Mouse (Mus musculus) left cerebral cortex, adult 8-10 months (tissue): ENCODE measurements at regions not wholly inside any gene's neighbourhood (a gene's known extent, or its start where the extent isn't known, plus 50 kb on each side); places are given as distances from the start of the nearest gene placed in this dataset.

Experiments used
- DNase-seq, 2 experiments: peaks; one replicate each; pipeline ENCODE4 v3.0.0; 2022; ENCODE audit warnings: low spot score in 2 of 2

DNA sequence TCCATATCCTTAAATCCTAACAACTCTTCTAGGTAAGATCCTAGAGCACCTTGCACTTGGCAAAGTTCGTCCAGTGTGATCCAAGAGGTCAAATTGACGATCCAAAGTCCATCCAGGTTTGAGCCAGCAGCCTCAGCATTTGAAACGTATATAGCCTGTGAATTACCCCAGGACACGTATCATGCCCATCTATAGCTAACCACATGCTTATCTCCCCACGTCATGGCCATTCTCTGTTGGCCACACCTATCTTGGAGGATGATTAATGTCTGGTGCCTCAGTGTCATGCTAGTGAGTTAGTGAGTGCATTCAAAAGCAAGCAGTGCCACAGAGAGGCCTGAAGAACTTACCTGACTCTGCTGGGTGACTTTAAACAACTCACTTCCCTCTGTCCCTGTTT, 1521.9 kb upstream of the Gm6569 start:
- DNase-seq: no peak

DNA sequence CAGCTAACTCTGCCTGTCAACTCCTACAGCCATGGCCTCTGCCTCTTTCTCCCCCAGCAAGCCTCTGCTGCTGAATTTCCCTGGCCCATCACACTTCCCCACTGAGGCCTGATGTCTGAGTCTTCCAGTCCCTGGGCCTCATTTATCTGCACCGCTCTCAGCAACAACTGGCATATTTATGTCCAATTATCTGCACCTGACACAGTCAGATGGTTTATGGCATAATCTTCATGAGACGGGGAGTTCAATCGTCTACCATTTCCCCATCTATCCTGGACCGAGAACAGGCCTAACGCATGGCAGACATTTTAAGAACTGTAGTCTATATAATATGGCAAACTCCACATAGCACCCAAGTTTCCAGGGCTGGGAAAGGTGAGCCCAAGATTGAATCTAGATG, 1512.8 kb upstream of the Gm6569 start:
- DNase-seq: no peak

DNA sequence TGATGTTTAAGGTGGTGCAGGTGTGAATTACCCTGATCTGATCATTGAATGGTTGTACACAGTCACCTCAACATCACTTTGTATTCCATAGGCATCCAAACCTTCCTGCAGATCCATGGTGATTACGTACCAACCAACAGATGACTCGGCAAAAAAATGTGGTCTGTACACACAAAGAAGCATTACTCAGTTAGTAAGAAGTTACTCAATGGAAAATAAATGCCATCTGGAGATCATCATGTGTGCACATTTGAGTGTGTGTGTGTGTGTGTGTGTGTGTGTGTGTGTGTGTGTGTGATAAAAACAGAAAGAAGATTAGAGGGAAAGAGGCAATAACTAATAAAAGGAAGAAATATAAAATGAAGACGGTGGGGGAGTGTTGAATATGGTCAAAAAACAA, 1512.2 kb upstream of the Gm6569 start:
- DNase-seq: no peak

DNA sequence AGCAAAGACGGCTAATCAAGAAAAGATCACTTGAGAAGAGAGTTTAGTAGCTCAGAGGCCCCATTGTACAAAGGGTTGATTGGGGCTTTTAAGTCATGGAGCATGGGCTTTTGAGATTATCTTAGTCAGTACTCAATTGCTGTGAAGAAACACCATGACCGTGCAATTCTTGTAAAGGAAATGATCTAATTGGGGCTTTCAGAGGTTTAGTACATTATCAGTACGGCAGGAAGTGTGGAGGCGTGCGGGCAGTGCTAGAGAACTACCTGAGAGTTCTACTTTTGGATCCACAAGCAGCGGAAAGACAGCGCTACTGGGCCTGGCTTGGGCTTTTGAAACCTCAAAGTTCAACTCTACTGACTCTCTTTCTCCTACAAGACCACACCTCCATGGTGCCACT, 1511.2 kb upstream of the Gm6569 start:
- DNase-seq: no peak

DNA sequence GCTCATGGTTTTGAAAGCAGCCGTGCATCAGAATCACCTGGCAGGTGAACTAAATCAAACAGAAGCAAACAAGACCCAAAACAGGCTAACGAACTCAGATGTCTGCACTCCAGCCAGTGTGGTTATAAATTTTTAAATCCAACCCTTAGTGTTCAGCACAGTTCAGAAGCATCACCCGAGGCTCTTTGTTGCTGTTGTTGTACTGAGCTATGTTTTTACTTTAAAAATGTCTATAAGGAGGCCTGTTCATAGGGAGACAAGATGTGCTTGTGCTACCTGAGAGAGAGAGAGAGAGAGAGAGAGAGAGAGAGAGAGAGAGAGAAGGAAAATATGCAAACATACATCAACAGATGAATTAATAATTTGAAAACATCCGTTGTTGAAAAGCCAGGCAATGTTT, 1503.1 kb upstream of the Gm6569 start:
- DNase-seq: no peak

DNA sequence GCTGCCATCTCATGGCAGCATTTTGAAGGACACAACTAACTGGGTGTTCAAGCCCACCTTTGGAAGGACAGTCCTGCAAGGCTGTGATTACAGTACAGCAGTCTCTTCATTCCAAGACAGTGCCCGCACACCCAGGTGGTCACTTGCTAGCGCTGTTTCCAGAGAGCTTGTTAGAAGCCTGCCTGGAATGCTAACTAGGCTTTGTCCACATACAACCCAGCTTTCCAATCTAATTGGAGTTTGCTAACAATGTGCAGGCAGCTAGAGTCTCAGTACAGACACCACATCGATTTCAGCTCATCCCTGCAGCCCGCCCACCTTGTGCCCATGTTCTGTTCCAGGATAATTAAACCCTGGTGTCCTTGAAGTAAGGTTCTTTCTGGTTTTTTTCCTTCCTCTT, 1499.9 kb upstream of the Gm6569 start:
- DNase-seq: no peak

DNA sequence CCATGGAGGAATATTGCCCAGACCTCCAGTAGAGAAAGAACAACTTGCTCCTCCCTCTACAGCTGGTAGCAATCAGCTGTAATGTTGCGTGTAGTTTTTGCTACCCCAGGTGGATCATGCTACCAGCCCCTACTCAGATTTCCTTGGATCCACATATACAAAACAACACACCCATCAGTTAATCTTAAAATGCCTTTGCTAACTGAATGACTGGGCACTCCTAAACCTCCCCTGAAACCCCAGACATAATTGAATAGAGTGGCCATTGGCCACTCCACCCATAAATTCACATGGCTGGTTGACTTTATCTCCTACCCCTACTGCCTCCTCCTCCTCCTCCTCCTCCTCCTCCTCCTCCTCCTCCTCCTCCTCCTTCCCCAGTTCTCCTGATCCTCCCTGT, 1494.7 kb upstream of the Gm6569 start:
- no peak for DNase-seq

DNA sequence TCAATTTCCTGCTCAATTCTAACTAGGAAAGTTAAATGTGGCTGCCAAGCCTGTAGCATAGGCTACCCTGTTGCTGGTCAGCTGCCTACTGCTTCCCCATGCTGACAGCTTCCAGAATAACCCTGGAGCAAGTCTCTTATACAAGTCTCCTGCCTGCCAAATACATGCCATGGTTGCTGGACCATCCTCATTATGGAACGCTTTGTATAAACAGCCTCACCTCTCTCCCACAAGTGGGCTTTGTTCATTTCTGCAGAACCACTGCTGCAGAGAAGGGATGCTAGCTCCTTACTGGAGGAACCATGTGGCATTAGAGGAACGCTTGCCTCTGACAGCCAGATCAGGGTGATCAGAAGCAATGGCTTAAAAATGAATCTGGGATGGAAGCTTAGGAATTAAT, 1492.4 kb upstream of the Gm6569 start:
- DNase-seq: no peak

DNA sequence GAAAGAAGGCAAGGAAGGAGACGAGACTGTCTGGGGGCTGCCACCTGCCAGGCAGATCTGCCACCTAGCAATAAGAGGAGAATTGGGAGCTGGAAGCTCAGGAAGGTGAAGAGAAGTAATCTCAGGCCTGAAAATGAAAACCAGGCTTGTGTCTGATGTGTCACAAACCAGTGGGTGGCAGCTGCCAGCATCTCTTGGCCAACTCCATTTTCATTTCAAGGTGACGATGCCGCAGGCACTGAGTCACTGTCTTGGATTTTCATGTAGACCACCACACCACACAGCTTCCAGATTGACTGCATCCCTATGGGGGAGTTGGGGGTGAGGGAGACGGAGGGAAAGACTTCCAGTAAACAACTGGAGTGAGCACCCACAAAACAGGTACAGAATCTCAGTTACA, 1491.9 kb upstream of the Gm6569 start:
- DNase-seq: peak in 1 of 2 experiments; percentile 32

DNA sequence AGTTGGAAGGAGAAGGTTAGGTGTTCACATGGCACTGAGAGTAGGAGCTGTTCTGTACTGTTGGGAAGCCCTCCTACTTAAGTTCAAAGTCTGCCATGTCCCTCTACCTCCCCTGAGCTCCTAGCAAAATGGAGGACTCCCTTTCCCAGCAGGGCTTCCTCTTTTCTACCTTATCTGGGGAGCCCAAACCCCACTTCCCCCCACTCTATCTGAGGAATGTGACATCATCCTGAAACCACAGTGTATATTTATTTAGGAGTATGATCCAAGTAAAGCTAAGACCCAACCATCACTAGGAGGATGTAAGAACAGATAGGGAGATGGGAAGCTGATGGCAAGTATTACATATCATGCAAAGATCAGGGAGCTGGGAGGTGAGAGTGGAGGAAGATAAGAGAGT, 1490.6 kb upstream of the Gm6569 start:
- no peak for DNase-seq

DNA sequence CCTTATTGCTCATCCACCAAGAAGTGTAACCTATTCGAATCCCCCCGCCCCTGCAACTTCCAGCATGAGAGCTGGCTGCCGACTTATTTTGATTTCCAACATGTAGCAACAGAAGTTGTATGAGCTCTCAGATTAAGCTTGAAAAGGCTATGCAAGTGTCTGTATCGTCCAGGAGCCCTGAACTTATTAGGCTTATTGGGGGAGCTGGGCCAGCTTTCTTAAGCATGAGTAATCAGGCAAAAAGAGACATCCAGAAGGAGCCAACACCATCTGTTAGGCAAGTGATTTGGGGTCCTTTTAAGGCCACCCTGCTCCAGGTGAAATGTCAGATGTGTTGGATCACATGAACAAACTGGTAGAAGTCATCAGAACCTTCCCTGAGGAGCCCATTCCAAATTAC, 1481.0 kb upstream of the Gm6569 start:
- DNase-seq: no peak

DNA sequence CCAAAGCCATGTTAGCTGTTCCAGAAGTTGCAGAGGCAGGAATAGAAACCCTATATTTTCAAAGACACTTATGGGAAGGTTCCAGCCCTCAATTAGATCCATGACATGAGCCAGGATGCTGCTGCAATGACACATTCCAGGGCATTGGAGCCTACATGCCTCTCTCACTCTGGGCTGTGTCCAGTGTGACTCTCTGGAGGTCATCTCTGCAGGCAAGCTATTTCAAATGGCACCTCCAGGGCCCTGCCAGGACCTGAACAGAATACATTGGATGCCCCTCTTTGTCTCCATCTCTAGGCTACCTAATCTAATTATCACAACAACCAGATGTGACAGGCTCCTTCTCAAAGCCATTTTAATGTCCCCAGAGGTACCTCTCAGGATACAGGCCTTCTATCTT, 1478.7 kb upstream of the Gm6569 start:
- no peak for DNase-seq

DNA sequence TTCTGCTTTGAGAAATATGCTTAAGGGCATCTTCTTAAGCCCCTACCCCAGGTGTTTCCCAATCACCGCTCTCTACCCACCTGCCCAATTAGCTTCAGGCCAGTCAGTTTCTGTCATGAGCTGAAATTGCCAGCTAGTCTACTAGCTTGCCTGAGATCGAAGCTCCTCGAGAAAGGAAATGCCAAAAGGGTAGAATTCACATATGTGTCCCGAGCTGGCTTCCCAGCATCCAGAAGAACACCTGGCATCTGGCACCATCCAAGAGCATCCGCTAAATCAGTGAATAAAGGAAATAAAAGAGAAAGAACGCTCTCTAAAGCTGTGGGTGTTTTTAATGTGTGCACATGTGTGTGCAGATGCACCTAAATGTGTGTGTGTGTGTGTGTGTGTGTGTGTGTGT, 1474.7 kb upstream of the Gm6569 start:
- no peak for DNase-seq

DNA sequence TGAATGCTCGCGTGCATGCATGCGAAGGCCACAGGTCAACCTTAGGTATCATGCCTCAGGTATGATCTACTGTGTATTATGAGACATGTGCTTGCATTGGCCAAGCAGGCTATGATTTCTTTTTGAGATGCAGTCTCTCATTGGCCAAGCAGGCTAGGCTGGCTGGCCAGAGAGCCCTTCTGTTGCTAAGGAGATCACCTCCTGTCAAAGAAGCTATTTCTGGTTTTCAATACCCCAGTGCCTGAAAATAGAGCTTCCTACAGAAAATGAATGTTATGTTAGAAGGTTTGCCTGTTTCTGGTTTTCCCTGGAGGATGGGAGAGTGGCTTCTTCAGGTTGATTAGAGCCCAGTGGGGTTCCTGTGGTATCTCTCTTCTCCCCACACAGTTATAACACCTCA, 1474.3 kb upstream of the Gm6569 start:
- DNase-seq: peak in 1 of 2 experiments; percentile 59

DNA sequence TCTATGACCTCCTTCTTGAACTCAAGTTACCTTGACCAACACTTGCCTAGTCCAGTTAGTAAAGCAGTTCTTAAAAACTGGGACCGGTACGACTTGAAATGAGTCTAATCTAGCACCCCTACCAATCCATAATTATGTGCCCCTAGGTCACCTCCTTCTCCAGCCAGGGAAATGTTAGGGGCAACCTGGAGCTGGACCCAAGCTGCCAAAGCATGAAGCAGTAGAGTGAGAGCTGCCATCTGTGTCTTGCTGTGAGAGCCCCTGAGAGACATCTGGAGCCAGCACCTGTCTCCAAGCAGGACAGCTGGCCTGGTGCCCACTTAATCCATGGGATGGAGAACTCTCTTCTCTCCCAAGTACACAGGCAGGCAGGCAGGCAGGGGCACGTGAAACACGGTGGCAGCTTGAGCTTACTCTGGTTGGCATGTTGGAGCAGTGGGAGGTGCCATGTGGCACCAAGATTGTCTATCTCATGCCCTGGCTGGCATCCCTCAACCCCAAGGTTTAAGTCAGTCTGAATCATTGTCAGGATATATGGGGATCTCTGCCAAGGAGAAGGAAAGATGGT, 1473.8 kb upstream of the Gm6569 start:
- peak in 1 of 2 experiments; percentile 40 for DNase-seq

DNA sequence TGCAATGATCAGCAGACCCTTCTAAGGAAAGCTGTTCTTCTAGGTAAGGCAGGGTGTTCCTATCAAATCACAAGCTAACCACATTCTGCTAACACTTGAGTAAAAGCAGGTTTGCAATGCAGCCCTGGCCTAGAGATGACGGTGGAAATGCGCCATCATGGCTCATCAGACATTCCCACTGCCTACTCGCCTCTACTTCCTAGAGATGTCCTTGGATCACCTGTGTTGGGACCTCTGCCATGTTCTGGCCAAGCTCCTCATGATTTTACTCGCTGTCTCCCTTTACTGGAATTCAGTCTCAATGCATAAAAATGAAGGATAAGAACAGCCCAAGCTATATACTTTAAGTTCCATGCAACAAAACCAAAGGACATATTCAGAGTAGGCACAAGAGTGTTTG, 1461.3 kb upstream of the Gm6569 start:
- DNase-seq: no peak

DNA sequence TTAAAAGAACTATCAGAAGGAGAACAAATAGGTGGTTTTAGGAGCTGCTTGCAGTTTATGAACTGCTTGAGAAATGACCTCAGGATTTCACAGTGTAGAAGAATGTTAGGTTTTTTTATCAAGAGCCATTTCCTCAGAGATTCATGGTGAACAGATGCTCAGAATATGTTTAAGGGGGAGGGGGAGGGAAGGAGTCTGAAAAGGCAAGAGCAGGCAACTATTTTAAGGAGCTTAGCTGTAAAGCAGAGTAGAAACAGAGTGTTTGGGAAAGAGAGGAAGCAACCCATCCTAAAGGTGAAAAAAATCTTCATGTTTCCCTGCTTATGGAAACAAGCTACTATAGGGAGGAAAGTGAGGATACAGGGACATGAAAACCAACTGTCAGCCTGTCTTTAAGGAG, 1457.2 kb upstream of the Gm6569 start:
- DNase-seq: no peak

DNA sequence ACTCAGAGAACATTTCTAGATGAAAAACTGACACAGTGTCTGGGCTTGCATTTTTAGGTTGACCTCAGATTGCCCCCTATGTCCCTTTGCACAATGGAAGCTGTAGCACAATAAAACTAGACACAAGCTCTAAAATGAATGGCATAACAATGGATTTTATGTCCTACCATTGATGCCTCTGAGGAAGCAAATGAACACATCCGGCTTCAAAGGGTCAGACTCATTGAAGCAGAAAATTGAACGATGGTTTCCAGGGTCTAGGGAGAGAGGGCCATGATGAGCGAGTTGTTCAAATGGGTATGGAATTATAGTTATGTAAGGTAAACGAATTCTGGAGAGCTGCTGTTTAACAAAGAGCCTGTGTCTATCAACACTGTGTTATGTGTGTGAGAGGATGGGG, 1455.1 kb upstream of the Gm6569 start:
- DNase-seq: no peak

DNA sequence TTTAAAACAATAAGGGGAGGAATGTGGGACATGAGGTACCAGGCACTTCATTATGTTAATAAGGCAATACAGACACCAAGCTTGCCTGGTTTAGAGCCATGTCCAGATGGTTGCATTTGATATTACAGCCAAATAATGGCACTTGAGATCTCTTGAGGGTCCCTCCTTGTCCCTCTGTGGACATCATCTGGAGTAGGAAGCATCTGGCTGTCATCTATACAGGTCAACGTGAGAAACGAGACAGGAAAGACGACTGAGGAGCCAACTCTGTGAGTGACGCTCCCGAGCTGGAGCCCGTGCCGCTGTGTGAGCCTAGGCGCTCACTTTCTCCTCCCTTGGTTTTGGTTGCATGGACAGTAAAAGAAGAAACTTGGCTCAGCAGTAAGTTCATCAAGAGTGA, 1453.2 kb upstream of the Gm6569 start:
- no peak for DNase-seq

DNA sequence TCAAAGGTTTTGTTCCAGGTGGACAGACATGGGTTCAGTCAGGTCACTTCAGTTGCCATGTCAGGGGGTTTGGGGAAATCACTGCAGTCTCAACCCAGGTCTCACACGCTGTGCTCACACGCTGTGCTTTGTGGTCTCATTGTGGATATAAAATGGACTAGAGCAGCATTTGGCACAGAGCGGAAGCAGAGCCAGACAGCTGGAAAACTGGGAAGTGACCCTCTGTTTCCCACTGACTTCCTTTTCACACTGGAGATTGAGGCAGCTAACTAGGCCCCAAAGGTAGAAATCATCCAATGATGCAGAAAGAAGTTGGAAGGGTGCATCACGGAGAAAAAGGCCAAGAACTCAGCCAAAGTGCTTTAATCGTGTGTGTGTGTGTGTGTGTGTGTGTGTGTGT, 1452.6 kb upstream of the Gm6569 start:
- DNase-seq: no peak

DNA sequence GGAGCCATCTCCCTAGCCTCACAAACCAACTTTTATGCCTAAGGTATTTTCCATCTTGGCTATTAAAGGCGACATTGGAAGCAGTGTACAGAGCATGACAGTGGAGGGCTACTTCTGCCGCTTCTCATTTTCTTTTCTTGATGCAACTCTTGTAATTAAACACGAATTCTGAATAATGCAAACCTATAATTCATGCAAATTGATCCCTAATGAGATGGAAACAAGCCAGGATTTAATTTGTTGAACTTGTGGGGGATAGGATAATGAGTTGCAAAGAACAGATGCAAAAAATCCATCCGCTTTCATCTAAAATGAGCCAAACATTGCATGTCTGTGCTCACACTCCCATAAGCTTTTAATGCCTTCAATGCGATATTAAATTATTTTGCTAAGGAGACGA, 1451.8 kb upstream of the Gm6569 start:
- DNase-seq: no peak

DNA sequence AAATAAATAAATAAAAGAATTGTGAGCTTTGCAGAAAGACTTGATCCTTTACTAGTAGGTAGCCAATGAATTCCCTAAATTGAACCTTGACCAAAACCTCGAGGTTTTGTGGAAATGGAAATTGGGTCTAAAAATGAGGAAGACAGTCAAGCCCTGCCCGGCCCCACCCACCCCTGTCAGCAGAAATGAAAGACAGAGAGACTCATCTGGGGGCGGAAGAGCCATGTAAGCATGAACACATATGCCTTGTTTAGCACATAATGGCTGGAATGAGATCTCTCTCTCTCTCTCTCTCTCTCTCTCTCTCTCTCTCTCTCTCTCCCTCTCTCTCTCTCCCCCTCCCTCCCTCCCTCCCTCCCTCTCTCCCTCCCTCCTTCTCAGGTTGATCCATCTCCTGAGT, 1451.3 kb upstream of the Gm6569 start:
- no peak for DNase-seq

DNA sequence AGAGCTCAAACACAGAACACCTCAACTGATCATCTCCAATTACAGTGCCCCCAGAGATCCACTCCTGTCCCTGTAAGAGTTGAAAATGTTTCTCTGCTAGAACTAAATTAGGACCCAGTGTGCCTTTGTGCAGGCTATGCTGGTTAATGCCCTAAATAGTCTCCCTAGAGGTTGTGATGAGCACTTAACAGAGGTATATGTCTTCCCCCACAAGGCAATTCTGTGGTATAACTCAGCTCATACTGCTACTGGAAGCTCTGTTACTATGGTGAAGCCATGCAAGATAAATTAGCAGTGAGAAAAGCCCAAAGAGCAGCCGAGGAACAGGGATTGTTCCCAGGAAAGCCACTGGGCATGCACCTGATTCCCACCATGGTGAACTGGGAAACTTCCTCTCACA, 1450.9 kb upstream of the Gm6569 start:
- DNase-seq: no peak

DNA sequence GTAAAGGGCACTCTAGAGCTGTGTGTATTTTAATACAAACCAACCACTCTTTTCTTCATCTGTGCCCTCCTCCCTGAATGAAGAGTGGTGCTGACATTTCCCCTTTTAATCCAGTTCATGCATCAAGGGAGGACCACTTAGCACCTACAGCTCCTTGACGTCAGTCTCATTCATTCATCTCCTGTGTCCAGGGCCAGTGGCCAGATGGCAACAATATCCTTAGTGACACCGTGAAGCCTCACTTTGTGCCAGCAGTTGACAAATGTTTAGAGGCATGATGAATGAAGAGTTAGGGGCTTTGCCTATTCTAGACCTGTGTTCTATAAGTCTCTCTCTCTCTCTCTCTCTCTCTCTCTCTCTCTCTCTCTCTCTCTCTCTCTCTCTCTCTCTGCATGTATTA, 1441.1 kb upstream of the Gm6569 start:
- no peak for DNase-seq
